Mouse (Mus musculus) ES-Bruce4 (cell line): Measurements from ENCODE around the gene Aoc2. TPM values are rescaled to one million over a fixed set of nuclear protein-coding genes. Genes with fewer than 3 reads are reported as not detected.

ENCODE experiments used
- H3K27ac ChIP-seq: 2 replicates; pipeline ENCODE4 v1.5.1; 2012; ENCODE audit warnings: low read length, inconsistent platforms; ENCODE audit not compliant: insufficient read depth
- H3K27me3 ChIP-seq: 2 replicates; pipeline ENCODE4 v1.6.1; 2012; ENCODE audit warnings: mild to moderate bottlenecking, low read length, inconsistent platforms; ENCODE audit not compliant: control insufficient read depth, poor library complexity, insufficient read depth, severe bottlenecking
- H3K36me3 ChIP-seq: 2 replicates; pipeline ENCODE4 v1.6.1; 2012; ENCODE audit warnings: inconsistent platforms, mild to moderate bottlenecking, low read length, moderate library complexity; ENCODE audit not compliant: control insufficient read depth, poor library complexity, insufficient read depth, severe bottlenecking
- H3K4me1 ChIP-seq: one replicate; pipeline ENCODE4 v1.8.1; 2011; ENCODE audit warnings: low read length; ENCODE audit not compliant: control insufficient read depth, insufficient read depth
- H3K4me3 ChIP-seq: 2 replicates; pipeline ENCODE4 v1.5.1; 2011; ENCODE audit warnings: low read depth, mild to moderate bottlenecking, low read length
- H3K9ac ChIP-seq: 2 replicates; pipeline ENCODE4 v1.6.1; 2012; ENCODE audit warnings: low read depth, mild to moderate bottlenecking, inconsistent platforms; ENCODE audit not compliant: poor library complexity, severe bottlenecking
- H3K9me3 ChIP-seq: replicated peaks from 2 replicates; pipeline ENCODE4 v1.6.1; 2012; ENCODE audit warnings: mild to moderate bottlenecking, low read length, inconsistent platforms; ENCODE audit not compliant: control insufficient read depth, poor library complexity, insufficient read depth, severe bottlenecking
- CTCF ChIP-seq: IDR thresholded peaks from one replicate; pipeline ENCODE4 v1.8.1; 2011; ENCODE audit warnings: low read depth, low read length
- EP300 ChIP-seq: IDR thresholded peaks from 2 replicates; pipeline ENCODE4 v1.6.1; 2011; ENCODE audit warnings: low read depth, low read length; ENCODE audit not compliant: insufficient read depth
- POLR2A ChIP-seq: IDR thresholded peaks from one replicate; pipeline ENCODE4 v1.8.1; 2011; ENCODE audit warnings: low read length; ENCODE audit not compliant: insufficient read depth
- polyA plus RNA-seq: library from polyadenylated mRNA; stranded (reverse); fragments of >200 nt; gene quantifications from 2 replicates; pipeline ENCODE4 v1.2.4, GENCODE M21; 2011; ENCODE audit warnings: low read depth; ENCODE audit not compliant: missing spikeins, insufficient read depth, insufficient read length

Gene Aoc2
- polyA plus RNA-seq, 1 experiment: 3.5 TPM

- Histone ChIP-seq H3K27me3 (no peaks in the 10 kb centered on the region), H3K9ac (peak overlapping the region; percentile 44)
These were observed 45.7 kb upstream of the Aoc2 start for GRCm38 (mm10) chr11:101279193-101279569.

GRCm38 (mm10) chr11:101280837-101281236, 44.0 kb upstream of the Aoc2 start:
- TF ChIP-seq EP300 (no peak), POLR2A (no peak), CTCF (no peak)
- H3K9ac ChIP-seq: no peak overlapping the region
- peaks cover 4% of the 10 kb centered on the region; the same call in 1 of the 2 replicates for H3K36me3 ChIP-seq
- no peaks in the 10 kb centered on the region for H3K4me1 ChIP-seq
- no peaks in the 10 kb centered on the region for H3K27me3 ChIP-seq
- no peak overlapping the region for H3K4me3 ChIP-seq
- no peak overlapping the region for H3K27ac ChIP-seq
- H3K9me3 ChIP-seq: no peaks in the 10 kb centered on the region

More at GRCm38 (mm10) chr11:101279193-101279569, 45.7 kb upstream of the Aoc2 start:
- Histone ChIP-seq H3K36me3 (0 out of 2 replicates have a peak, but pooled peaks cover 2% of the 10 kb centered on the region), H3K9me3 (no peaks in the 10 kb centered on the region), H3K4me3 (peak overlapping the region; percentile 55), H3K27ac (no peak overlapping the region), H3K4me1 (no peaks in the 10 kb centered on the region)
- TF ChIP-seq CTCF (no peak), EP300 (no peak), POLR2A (no peak)

- Histone ChIP-seq H3K27ac (no peak overlapping the region), H3K9ac (no peak overlapping the region), H3K9me3 (no peaks in the 10 kb centered on the region), H3K36me3 (peaks cover 13% of the 10 kb centered on the region; the same call in 1 of the 2 replicates), H3K4me1 (no peaks in the 10 kb centered on the region), H3K27me3 (no peaks in the 10 kb centered on the region), H3K4me3 (no peak overlapping the region)
- TF ChIP-seq POLR2A (no peak), EP300 (no peak)
These were observed 42.0 kb upstream of the Aoc2 start for GRCm38 (mm10) chr11:101282896-101283295.

GRCm38 (mm10) chr11:101283805-101284204, 41.1 kb upstream of the Aoc2 start:
- Histone ChIP-seq H3K4me1 (no peaks in the 10 kb centered on the region), H3K36me3 (peaks cover 18% of the 10 kb centered on the region; the same call in 1 of the 2 replicates), H3K9me3 (no peaks in the 10 kb centered on the region), H3K4me3 (no peak overlapping the region), H3K27ac (no peak overlapping the region), H3K27me3 (no peaks in the 10 kb centered on the region), H3K9ac (no peak overlapping the region)
- TF ChIP-seq POLR2A (no peak), CTCF (no peak), EP300 (no peak)

- Histone ChIP-seq H3K9ac (no peak overlapping the region), H3K27me3 (no peaks in the 10 kb centered on the region), H3K27ac (no peak overlapping the region), H3K4me3 (no peak overlapping the region), H3K36me3 (peaks cover 42% of the 10 kb centered on the region), H3K4me1 (no peaks in the 10 kb centered on the region), H3K9me3 (no peaks in the 10 kb centered on the region)
- TF ChIP-seq POLR2A (no peak), EP300 (no peak), CTCF (no peak)
These were observed 37.6 kb upstream of the Aoc2 start for GRCm38 (mm10) chr11:101287306-101287705.

- peaks cover 58% of the 10 kb centered on the region for H3K36me3 ChIP-seq
- H3K9ac ChIP-seq: no peak overlapping the region
- TF ChIP-seq CTCF: no peak
- no peak for TF ChIP-seq EP300
- TF ChIP-seq POLR2A: no peak
These were observed 33.6 kb upstream of the Aoc2 start for GRCm38 (mm10) chr11:101291231-101291630.

More at GRCm38 (mm10) chr11:101291231-101291630, 33.6 kb upstream of the Aoc2 start:
- no peak overlapping the region for H3K4me3 ChIP-seq
- H3K9me3 ChIP-seq: no peaks in the 10 kb centered on the region
- no peak overlapping the region for H3K27ac ChIP-seq
- no peaks in the 10 kb centered on the region for H3K4me1 ChIP-seq
- no peaks in the 10 kb centered on the region for H3K27me3 ChIP-seq
